9 mouse cellular contexts compared by ENCODE assay signal in genomic region chr10:80684214-80684613, GRCm38 (mm10). TPM values are rescaled to one million over a fixed set of nuclear protein-coding genes. Genes with fewer than 3 reads are reported as not detected.
DNase-seq lines count a peak whose midpoint lies in the region; ATAC-seq lines count a peak whose summit lies in the region.
"Had no signal": no experiment of that assay in that cellular context is flagged by ENCODE, and none has a peak within 500 bp of the region (broad histone marks: within the 10 kb centered on the region; RNA-seq: fewer than 3 reads in every experiment).

No protein-coding gene starts in this region.

- no peak overlapping the region for H3K27ac ChIP-seq in midbrain, embryonic 10.5 days (replicated peaks)
- no peak overlapping the region for H3K27ac ChIP-seq in midbrain, embryonic 15.5 days
- no peak overlapping the region for H3K27ac ChIP-seq in intestine, embryonic 15.5 days
- no peak overlapping the region for H3K27ac ChIP-seq in stomach, embryonic 14.5 days (ENCODE audit: low read length)

- H3K4me3 ChIP-seq in midbrain, embryonic 10.5 days, result no peak overlapping the region
- H3K4me3 ChIP-seq in midbrain, embryonic 15.5 days, result no peak overlapping the region
- no peak overlapping the region for H3K4me3 ChIP-seq in intestine, embryonic 15.5 days (replicated peaks)
- no peak overlapping the region for H3K4me3 ChIP-seq in stomach, embryonic 14.5 days (ENCODE audit: low read depth, low read length)
- H3K4me3 ChIP-seq: myocyte had no signal

- peaks cover 12% of the 10 kb centered on the region for H3K4me1 ChIP-seq in midbrain, embryonic 10.5 days
- H3K4me1 ChIP-seq in midbrain, embryonic 15.5 days, result no peaks in the 10 kb centered on the region
- peaks cover 2% of the 10 kb centered on the region; the same call in 1 of the 2 replicates for H3K4me1 ChIP-seq in intestine, embryonic 15.5 days (replicated peaks)
- peaks cover 2% of the 10 kb centered on the region; the same call in 1 of the 2 replicates for H3K4me1 ChIP-seq in stomach, embryonic 14.5 days (ENCODE audit: control insufficient read depth, insufficient read depth, low read length)

- no peaks in the 10 kb centered on the region for H3K9me3 ChIP-seq in midbrain, embryonic 10.5 days (replicated peaks)
- H3K9me3 ChIP-seq in midbrain, embryonic 15.5 days, result no peaks in the 10 kb centered on the region
- no peaks in the 10 kb centered on the region for H3K9me3 ChIP-seq in intestine, embryonic 15.5 days
- no peaks in the 10 kb centered on the region for H3K9me3 ChIP-seq in stomach, embryonic 14.5 days (ENCODE audit: control insufficient read depth, low read depth, low read length)

- no peak overlapping the region for H3K4me2 ChIP-seq in midbrain, embryonic 15.5 days
- H3K4me2 ChIP-seq in intestine, embryonic 15.5 days (replicated peaks), result no peak overlapping the region
- H3K4me2 ChIP-seq in stomach, embryonic 14.5 days (replicated peaks; ENCODE audit: low read depth, low read length), result no peak overlapping the region

- no peak for ATAC-seq in midbrain, embryonic 15.5 days (replicated peaks)
- peak; percentile 60; the same call in 1 of the 2 replicates for ATAC-seq in intestine, embryonic 15.5 days
- 0 out of 2 replicates have a peak, but pooled peaks have one; percentile 38 for ATAC-seq in stomach, embryonic 14.5 days (ENCODE audit: insufficient number of reproducible peaks, insufficient read depth, low FRiP score, low read depth)

- no peak overlapping the region for H3K9ac ChIP-seq in midbrain, embryonic 15.5 days
- no peak overlapping the region for H3K9ac ChIP-seq in intestine, embryonic 15.5 days
- no peak overlapping the region for H3K9ac ChIP-seq in stomach, embryonic 14.5 days (replicated peaks; ENCODE audit: low read depth, low read length)

- no peaks in the 10 kb centered on the region for H3K27me3 ChIP-seq in midbrain, embryonic 10.5 days (ENCODE audit: low read depth, poor library complexity, severe bottlenecking)
- no peaks in the 10 kb centered on the region for H3K27me3 ChIP-seq in midbrain, embryonic 15.5 days (replicated peaks)
- no peaks in the 10 kb centered on the region for H3K27me3 ChIP-seq in intestine, embryonic 15.5 days (replicated peaks)
- H3K27me3 ChIP-seq in stomach, embryonic 14.5 days (ENCODE audit: control insufficient read depth, insufficient read depth, low read length), result no peaks in the 10 kb centered on the region

- DNase-seq in midbrain, embryonic 10.5 days (ENCODE audit: low spot score), result peak; percentile 40
- peak; percentile 80 for DNase-seq in NIH3T3 (ENCODE audit: low read depth)
- peak; percentile 69 to 82 for DNase-seq in cerebellum, postnatal 25 days
- peak; percentile 85 for DNase-seq in lung, postnatal 10 days
- no peak for DNase-seq in left cerebral cortex, adult 11 months (ENCODE audit: low spot score)

- peaks cover 59% of the 10 kb centered on the region for H3K36me3 ChIP-seq in midbrain, embryonic 10.5 days
- peaks cover 29% of the 10 kb centered on the region for H3K36me3 ChIP-seq in midbrain, embryonic 15.5 days (replicated peaks)
- H3K36me3 ChIP-seq in intestine, embryonic 15.5 days, result peaks cover 12% of the 10 kb centered on the region
- H3K36me3 ChIP-seq in stomach, embryonic 14.5 days (ENCODE audit: control insufficient read depth, insufficient read depth, low read length), result peaks cover 21% of the 10 kb centered on the region; the same call in 1 of the 2 replicates

- WGBS in midbrain, embryonic 10.5 days, result 50% methylated on average over 6 of the region's 6 CpGs
- WGBS in midbrain, embryonic 15.5 days, result 61% methylated on average over 6 of the region's 6 CpGs
- WGBS in intestine, embryonic 15.5 days, result 57% methylated on average over 6 of the region's 6 CpGs
- 62% methylated on average over 6 of the region's 6 CpGs for WGBS in stomach, embryonic 14.5 days

RNA-seq across cellular contexts. Expression of gene Mknk2, which starts 6.3 kb away (rescaled TPM):
- 82.7 and 84.7 TPM in 2 replicates for polyA plus RNA-seq in midbrain, embryonic 10.5 days (2016; fragmentation: Nextera tagmentation; extraction: Ambion mirVana)
- polyA plus RNA-seq in midbrain, embryonic 15.5 days (2015; fragmentation: Nextera tagmentation; extraction: Ambion mirVana), result 61.5 and 66.6 TPM in 2 replicates
- 68.8 and 73.0 TPM in 2 replicates for polyA plus RNA-seq in intestine, embryonic 15.5 days (2015; fragmentation: Nextera tagmentation; extraction: Ambion mirVana)
- polyA plus RNA-seq in stomach, embryonic 14.5 days (2014; fragmentation: Nextera tagmentation; extraction: Ambion mirVana), result 71.3 and 75.5 TPM in 2 replicates

RNA-seq across cellular contexts. Expression of gene Mob3a, which starts 17.6 kb away (rescaled TPM):
- 69.9 and 73.9 TPM in 2 replicates for polyA plus RNA-seq in midbrain, embryonic 10.5 days (2016; fragmentation: Nextera tagmentation; extraction: Ambion mirVana)
- 63.4 and 64.3 TPM in 2 replicates for polyA plus RNA-seq in midbrain, embryonic 15.5 days (2015; fragmentation: Nextera tagmentation; extraction: Ambion mirVana)
- polyA plus RNA-seq in intestine, embryonic 15.5 days (2015; fragmentation: Nextera tagmentation; extraction: Ambion mirVana), result 40.4 and 43.0 TPM in 2 replicates
- polyA plus RNA-seq in stomach, embryonic 14.5 days (2014; fragmentation: Nextera tagmentation; extraction: Ambion mirVana), result 47.9 and 51.1 TPM in 2 replicates

RNA-seq across cellular contexts. Expression of gene Izumo4, which starts 17.8 kb away (rescaled TPM):
- polyA plus RNA-seq in midbrain, embryonic 10.5 days (2016; fragmentation: Nextera tagmentation; extraction: Ambion mirVana), result 8.9 and 15.7 TPM in 2 replicates
- 42.9 and 50.9 TPM in 2 replicates for polyA plus RNA-seq in midbrain, embryonic 15.5 days (2015; fragmentation: Nextera tagmentation; extraction: Ambion mirVana)
- 22.3 and 26.5 TPM in 2 replicates for polyA plus RNA-seq in intestine, embryonic 15.5 days (2015; fragmentation: Nextera tagmentation; extraction: Ambion mirVana)
- 16.7 and 18.4 TPM in 2 replicates for polyA plus RNA-seq in stomach, embryonic 14.5 days (2014; fragmentation: Nextera tagmentation; extraction: Ambion mirVana)

RNA-seq across cellular contexts. Expression of gene Btbd2, which starts 27.3 kb away (rescaled TPM):
- 70.3 and 75.2 TPM in 2 replicates for polyA plus RNA-seq in midbrain, embryonic 10.5 days (2016; fragmentation: Nextera tagmentation; extraction: Ambion mirVana)
- polyA plus RNA-seq in midbrain, embryonic 15.5 days (2015; fragmentation: Nextera tagmentation; extraction: Ambion mirVana), result 85.9 and 90.4 TPM in 2 replicates
- polyA plus RNA-seq in intestine, embryonic 15.5 days (2015; fragmentation: Nextera tagmentation; extraction: Ambion mirVana), result 54.9 and 62.4 TPM in 2 replicates
- polyA plus RNA-seq in stomach, embryonic 14.5 days (2014; fragmentation: Nextera tagmentation; extraction: Ambion mirVana), result 46.3 and 64.2 TPM in 2 replicates

RNA-seq across cellular contexts. Expression of gene Ap3d1, which starts 57.9 kb away (rescaled TPM):
- 57.1 and 62.5 TPM in 2 replicates for polyA plus RNA-seq in midbrain, embryonic 10.5 days (2016; fragmentation: Nextera tagmentation; extraction: Ambion mirVana)
- 117 and 122 TPM in 2 replicates for polyA plus RNA-seq in midbrain, embryonic 15.5 days (2015; fragmentation: Nextera tagmentation; extraction: Ambion mirVana)
- 70.5 and 71.4 TPM in 2 replicates for polyA plus RNA-seq in intestine, embryonic 15.5 days (2015; fragmentation: Nextera tagmentation; extraction: Ambion mirVana)
- polyA plus RNA-seq in stomach, embryonic 14.5 days (2014; fragmentation: Nextera tagmentation; extraction: Ambion mirVana), result 81.7 and 85.8 TPM in 2 replicates
